Mouse (Mus musculus) urinary bladder, postnatal 25 days (tissue): ENCODE measurements around the gene Plxnb2.

Experiments used
- DNase-seq: peaks from one replicate; pipeline ENCODE4 v3.0.0; 2022; ENCODE audit warnings: low spot score

Gene Plxnb2

DNA sequence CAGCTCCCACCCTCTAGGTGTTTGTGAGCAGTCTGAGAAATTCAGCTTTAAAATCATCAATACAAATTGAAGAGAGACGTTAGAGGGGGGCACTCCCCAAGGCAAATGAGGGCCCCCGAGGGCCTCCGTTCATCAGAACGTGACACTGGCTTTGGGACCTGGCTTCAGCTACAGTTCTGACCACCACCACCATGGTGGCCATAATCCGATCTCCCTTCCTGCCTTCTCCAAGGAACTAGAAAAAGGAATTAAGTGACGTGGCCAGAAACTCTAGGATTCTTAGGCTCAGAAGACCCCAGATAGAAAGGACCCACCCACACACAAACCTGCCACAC lies 991 bp downstream of the Plxnb2 start:
- DNase-seq, result no peak

DNA sequence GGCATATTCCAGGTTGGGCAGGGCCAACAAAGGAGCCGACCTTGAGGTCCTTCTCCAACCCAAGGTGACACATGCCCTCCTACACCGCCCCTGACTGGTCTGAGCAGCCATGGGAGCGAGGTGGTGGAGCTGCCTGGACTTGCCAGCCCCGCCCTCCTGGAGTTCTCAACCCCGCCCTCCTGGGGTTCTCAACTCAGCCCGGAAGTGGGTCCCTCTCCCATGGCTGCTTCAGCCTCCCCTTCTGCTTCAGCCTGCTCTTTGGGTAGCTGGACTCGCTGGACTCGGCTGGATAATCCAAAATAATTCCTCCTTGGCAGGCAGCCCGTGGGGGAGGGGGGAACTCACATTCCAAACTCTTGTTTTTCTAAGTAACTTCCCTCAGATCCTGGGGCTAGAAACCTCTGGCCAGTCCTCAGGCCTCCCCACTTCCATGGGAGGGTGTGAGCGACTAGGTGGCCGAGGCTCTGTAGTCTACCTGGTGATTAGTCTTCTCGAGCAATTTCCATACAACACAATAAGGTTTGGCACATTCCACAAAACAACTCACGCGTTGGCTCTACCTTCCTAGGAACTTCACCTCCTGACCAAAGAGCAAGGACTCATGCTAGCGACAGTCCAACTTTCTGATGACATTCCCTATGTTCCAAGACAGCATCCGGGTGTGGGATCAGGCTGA lies 1.5 kb downstream of the Plxnb2 start:
- DNase-seq, result peak; percentile 78

DNA sequence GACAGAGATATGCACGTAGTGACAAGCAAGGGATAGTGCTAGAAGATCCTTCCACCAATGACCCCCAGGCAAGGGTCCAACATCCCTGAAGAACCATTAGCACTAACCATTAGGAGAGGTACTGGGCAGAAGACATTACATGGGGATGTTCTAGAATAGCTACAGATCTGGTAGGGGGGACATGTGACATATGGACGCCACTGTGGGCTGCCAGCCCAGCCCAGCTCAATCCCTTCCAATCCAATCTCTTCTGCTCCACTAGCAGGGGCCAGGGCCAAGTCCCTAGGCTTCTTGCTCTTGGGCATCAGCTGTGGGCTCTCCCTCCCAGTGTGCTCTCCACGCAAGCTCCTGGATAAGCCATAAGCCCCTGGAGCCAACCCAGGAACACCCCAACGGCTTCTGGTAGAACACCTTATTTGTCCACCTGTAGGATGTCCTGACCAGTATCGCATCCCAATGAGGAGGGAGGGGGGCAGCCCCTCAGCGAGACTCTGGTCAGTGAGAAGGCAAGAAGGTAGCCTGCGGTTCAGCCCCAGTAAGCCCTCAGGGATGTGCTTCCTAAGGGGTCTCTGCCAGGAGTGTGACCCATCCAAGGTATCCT lies 2.2 kb downstream of the Plxnb2 start:
- DNase-seq, result no peak

DNA sequence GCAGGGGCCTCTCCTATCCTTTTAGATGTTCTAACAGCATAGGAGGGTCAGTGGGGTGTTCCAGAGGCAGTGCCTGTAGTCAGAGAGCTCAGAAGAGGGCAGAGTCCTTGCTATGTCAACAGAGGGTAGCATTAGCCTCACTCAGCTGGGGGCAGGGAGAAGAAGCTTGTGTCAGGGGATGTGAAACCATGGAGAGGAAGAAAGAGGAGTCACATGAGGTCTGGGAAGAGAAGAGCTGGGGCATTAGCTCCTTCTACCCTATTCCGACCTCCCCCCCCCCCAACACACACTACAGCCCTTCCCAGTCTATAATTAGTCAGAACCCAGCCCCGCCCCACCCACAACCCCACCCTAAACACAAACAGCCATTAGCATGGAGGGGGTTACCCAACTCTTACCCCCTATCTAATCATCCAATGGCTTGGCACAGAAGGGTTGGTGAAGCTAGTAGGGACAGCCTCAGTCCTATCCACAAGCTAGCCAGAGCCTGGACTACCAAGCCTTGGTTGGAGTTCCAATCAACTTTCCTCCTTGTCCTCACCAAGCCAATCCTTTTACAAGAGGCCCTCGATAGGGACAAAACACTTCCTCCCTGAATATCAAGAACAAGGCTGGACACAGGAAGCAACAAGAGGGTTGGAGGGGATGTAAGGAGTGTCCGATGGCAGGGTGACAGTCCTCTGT lies 2.9 kb downstream of the Plxnb2 start:
- no peak for DNase-seq

DNA sequence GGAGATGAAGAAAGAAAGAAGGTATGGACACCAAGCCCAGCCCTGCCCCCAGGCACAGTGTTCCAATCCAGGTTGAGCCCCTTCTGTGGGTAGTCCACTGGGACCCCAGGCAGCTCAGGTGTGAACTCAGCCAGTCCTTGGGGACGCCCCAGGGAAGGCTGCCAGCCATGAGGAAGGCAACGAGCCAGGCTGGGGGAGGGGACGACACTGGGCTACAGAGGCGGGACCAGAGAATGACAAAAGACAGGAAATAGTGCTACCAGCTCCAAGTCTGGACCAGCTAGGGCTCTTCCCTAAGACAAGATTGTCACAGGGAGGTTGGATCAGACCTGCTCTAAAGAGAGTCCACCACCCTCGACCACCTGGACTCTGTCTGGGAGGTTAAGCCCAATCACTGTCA lies 3.5 kb downstream of the Plxnb2 start:
- DNase-seq, result peak; percentile 73

DNA sequence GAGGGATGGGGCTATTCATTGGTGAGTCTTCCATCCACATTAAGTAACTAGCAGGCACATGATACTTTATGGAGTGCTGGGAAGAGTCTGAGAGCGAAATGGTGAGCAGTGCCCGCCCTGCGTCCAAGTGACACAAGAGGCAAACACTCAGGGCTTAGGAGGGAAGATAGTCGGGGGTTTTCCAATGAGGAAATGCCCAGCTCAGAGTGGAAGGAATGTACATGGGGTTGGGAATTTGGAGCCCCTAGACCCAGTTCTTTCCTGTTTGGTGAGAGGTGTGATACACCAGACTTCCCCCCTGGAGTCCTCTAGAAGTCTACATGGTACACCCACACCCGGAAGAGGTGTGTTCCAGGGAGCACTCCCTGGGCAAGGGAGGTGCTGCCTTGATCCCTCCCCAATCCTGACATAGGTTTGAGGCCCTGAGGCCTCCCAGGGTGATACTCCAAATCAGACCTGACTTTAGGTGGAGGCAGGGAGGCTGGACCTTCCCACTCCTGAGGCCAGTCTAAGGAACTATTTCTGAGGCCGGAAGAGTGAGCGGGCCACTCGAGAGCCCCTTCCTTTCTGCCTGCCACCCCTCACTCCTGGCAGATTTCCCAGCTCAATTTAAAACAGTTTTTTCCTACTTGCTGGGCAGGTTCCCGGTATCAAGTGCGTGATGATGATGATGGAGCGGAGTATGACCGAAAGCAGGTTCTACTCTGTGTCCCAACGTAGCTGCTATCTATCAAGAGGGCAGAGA lies 5.0 kb downstream of the Plxnb2 start:
- no peak for DNase-seq

DNA sequence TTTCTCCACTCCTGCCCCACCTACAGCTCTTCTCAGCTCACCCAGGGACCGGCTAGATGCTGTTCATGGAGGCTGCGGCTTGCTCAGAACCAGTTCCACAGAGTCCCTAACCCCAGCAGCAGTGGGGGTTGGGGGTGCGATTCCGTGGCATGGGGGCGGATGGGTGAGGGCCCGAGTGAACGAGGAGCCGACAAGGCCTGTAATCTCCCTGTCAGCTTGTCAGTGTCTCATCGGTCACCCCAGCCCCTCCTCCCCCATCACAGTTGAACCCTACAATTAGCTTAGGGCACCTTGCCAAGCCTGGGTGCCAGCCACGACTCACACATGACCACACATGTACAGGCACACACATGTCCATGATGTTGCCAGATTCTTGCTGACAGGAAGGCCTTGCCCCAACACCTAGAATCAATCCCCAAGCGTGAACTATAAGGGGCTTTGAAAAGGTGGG lies 5.7 kb downstream of the Plxnb2 start:
- no peak for DNase-seq

DNA sequence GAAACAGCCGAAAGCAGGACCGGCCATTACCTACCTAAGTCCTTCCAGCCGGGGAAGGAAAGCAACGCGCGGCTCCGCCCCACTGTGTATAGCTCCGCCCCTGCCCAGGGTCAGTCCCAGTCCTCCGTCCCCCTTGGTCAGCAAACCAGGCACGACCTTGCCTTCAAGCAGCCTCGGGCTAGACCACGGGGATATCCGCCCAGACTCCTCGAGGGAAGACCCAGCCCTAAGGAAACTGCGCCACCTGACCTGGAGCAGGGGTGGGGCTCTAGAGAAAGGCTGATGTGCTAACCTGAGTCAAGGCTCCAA lies 6.7 kb downstream of the Plxnb2 start:
- DNase-seq, result peak; percentile 63

DNA sequence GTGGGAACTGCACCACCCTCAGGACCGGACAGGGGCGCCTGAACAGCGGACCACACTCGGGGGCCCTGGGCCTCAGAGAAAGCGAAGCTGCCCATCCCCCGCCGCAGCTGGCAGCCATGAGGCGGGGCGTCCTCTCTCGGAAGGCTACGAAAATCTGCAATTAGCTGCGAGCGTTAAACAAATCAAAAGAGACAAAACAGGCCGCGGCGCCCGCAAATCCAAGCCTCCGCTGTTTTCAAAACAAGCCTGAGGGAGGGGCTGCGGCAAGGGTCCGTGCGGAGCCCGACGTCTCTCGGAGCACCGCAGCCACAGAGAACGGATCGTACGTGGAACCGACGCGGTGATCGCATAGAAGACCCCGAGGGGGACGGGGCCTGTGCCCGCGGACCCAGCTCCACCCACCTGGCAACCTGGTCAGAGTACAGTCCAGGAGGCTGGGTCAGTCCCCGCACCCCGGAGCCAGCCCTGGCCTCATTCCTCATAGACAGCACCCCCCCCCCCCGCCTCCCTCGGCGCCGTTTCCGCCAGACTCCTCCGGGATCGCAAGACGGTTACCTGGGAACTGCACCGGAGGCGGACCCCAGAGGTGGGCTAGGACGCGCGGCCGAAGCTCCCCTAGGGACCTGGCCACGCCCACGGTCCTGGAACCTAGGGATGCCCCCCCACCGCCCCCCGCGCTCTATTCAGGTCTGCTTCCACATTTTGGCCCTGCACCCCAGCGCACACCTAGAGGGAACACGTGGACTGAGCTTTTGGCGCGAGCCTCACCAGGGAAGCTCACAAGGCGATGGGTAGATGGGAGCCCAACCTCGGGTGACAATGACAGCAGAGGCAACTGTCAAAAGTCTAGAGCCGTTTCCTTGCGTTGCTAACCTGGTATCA lies 7.3 kb downstream of the Plxnb2 start:
- DNase-seq, result no peak

DNA sequence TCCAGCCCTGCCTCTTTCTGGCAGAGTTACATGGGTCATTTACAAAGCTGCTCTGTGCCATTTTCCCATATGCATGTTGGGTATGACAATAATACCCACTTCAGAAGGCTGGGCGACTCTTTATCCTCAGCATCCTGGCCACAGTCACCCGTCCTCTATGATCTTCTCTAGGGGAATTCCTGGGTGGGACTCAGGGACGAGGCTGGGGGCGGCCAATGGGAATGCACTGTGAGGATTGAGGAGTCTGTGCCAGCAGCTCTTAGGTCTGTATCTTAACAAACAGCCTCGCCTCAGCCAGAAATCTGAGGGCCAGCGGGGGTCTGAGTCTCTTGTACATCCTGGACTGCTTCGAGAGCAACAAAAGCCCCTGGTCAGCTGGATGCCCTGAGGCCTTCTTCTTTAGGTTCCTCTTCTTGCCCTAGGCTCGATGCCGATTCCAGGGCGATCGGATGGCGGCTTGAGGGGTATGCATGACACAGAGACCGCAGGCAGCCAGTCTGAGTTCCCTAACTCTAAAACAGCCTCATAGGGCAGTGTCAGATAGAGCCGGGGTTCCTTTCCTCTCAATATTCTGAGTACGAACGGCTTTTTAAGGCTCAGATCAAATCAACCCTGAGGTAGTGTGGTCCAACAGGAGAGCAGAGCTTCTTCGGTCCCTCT lies 8.2 kb downstream of the Plxnb2 start:
- no peak for DNase-seq

DNA sequence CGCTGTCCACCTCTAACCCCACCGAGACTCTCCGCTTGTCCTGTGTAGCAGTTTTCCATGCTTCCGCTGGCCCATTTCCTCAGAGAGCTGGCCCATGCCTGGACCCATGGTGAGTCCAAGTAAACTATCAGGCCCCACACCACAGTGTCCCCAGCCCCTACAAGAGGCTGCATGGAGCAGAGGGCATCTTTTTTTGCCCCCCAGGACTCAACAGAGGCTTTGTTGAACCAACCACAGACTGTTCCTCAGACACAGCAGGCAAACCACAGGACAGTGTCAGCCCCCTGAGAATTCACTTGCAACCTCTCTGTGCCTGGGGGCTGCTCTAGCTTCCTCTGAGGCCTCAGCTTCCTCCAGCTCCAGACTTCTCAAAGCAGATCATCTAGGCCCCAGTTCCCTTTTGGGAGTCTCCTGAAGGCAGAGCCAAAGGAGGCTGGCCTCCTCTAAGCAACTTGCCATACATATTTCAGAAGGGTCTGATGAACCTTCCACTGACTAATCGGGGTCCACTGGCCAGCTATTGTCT lies 9.0 kb downstream of the Plxnb2 start:
- no peak for DNase-seq

DNA sequence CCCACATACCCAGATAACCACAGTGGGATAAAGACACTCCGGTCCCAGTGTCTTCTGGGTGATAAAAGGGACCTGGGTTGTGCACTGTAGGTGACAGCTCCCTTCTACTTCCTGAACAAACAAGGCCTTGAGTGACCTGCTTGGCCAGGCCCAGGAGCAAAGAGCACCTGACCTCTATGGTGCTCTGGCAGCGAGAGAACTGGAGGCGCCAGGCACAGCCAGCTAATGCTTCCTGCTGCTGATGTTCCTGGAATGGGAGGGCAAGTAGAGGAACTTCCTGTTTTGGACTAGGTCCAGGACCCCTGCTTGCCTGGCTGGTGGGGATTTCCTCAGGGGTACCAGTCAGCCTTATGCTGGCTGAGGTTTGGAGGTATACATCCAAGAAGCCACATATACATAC lies 10.5 kb downstream of the Plxnb2 start:
- no peak for DNase-seq

DNA sequence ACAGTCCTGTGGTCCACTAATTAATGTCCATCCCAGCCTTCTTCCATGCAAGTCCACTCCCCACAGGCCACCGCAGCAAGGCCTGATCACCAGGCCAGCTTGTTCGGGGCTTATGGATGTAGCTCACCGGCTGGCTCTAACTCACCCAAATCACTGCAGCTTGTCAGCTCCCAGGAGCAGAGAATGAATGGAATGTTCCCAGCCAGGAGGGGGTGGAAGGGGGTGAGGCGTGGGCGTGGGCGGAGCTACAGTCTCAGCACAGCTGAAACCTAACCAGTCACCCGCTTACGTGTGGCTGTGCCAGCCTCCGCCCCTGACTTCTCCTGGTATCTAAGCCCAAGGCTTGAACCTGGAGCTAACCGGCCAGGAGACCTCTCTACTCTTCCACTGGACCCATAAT lies 11.2 kb downstream of the Plxnb2 start:
- DNase-seq, result peak; percentile 70

DNA sequence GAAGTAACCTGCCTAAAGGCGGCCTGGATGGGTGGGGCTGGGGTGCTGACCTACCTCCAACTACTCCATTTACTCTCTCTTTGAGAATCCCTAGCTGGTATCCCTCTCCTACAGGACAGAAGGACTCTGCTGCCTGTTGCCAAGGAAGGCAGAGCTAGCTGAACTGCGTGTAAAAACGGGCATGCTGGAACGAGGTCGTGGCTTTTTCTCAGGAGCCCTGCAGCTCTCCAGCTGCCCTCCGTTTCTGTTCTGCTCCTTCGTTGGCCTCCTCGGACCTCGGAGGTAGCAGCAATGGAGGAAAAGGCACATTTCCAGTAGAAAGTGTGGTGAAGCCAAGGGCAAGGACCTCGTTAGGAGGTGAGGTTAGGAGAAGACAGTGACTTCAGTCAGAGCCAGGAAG lies 11.7 kb downstream of the Plxnb2 start:
- no peak for DNase-seq

DNA sequence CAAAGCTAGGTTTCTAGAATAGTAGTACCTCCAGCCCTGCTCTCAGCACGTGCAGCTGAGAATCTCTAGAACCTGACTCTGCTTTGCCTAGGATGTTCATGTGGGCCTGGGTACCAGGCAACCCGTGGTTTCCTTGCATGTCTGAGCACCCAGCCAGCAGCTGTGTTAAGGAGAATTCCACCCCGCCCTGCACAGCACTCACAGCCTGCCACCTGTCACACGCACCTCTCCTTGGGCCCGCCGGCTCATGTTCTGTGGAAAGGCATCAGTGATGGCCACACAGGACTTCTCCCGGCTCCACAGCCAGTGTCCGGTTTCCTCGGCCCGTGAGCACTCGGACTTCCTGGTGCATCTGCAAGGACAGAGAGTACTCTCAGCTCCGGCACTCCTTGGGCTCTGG lies 15.1 kb downstream of the Plxnb2 start:
- no peak for DNase-seq

DNA sequence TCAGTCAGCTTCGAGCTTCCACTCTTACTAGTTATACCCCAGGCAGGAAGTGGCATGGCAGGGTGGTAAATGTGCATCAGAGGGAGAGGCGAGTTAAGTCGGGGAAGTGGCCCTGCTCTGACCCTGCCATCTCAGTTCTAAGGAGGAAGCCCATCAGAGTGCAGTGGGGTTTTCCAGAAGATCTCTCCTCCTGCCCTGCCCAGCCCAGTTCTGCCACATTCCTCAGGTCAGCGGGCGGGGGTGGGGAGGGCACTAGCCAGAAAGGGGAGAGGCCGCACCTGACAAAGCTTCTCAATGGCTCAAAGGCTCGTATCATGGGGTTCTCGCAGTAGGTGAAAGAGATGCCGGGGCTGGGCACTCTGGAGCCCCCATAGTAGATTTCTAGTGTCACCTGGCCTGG lies 19.2 kb downstream of the Plxnb2 start:
- no peak for DNase-seq

DNA sequence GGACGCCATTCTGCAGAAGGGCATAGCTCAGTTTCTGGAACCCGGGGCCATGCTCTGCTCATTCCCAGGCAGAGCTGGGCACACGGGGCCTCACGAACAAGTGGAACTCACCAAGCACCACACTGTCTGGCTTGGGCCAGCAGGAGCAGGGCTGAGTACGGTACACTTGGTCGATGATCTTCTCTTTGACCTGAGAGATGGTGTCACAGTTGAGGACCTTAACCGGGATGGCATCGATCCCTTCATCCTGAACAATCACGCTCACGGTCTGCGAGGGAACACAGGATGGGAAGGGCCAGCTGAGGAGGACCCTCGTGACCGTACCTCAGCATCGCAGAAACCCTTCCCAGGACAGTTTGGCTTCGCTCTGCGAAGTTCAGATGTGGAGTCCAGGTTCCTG lies 22.1 kb downstream of the Plxnb2 start:
- DNase-seq, result no peak

DNA sequence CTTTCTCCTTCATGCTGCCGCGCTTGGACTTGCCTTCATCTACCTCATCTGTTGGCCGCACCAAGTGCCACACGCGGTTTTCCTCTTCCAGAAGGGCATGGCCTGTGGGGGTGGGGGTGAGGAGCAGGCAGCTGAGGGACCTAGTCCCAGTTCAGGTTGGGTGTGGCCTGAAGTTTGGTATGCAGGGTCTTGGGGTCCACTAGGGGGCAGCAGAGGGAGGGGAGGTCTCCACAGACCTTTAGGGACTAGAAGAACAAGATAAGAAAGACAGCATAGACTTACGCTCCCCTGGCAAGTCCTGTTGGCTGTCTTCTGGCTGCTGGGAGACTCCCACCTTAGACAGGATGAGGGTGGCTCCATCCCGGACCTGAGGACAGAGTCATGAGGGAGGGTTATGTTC lies 22.6 kb downstream of the Plxnb2 start:
- DNase-seq, result peak; percentile 64

DNA sequence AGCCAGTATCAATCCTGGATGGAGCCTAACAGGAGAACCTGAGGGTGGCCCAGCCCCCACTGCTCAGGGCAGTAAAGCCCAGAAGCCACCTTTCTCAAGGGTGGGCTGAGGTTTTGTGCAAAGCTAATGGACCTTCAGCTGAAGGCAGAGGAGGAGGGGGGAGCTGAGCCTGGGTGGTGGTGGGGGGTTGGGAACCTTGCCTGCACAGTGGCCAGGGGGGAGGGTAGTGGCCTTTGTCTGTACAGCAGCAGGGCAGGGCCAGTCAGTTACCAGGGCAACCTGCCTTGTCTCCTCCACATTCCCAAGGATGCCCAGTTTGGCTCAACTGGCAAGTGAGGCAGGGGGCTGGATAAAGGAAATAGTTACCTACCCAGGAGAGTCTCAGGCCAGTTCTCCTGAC lies 28.3 kb downstream of the Plxnb2 start:
- DNase-seq, result no peak

DNA sequence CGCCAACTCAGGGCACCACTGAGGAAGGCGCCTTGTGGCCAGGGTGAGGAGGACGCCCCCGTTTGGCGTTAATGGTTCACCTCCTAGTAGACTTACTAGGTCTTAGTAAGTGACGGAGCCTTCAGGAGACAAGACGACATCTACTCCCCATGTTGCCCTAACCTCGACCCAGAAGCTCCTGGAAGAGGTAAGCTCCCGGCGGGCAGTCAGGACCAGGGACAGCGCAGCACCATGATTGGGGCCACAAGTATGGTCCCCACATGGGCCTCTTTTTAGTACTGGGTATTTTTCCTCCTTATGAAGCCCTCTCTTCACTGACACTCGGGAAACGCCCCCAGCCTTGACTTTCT lies 30.6 kb downstream of the Plxnb2 start:
- no peak for DNase-seq

DNA sequence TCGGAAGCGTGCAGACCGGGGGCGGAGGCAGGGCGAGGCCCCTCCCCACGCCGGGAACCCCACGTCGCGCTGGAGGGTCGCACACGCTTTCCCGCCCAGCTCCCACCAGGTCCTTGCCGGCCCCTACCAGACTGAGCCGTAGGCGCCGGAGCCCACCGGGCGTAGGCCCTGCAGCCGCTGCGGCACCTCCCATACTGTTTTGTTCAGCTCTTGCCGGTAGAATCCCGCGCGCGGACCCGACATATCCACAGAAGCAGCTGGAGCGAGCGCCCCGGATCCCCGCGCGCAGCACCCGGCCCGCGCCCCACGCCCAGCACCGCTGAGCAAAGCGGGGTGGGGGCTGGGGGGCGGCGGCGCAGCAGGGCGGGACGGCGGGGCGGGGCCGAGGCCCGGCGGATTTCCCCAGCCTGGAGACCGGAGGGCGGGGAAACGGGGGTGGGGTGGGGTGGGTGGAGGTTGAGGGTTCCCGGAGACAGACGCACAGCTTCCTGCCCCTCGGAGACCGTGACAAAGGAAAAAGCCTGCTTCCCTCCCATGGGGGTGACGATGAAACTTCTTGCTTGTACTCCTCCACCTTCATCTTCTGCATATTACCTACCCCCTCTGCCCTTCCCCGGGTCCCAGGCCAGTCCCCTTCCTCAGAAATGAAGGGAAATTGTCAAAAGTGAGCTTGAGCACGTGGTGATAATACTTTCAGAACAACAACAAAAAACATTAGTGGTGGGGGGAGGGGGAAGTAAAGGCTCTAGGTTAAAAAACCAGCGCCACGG lies 31.1 kb downstream of the Plxnb2 start, which contains the start of gene Mapk11:
Mapk11 (minus strand) TSS at position 358 of the 770 bp plus-strand sequence.
- no peak for DNase-seq
